Mouse (Mus musculus) myocyte (in vitro differentiated cells): Measurements from ENCODE around the gene Fam81a.

ENCODE experiments used
- POLR2A ChIP-seq: IDR thresholded peaks from one replicate; pipeline ENCODE4 v1.6.1; 2011; ENCODE audit warnings: low read depth, mild to moderate bottlenecking, control low read depth, moderate library complexity; ENCODE audit not compliant: insufficient read length
- REST ChIP-seq: IDR thresholded peaks from one replicate; pipeline ENCODE4 v1.6.1; 2011; ENCODE audit warnings: mild to moderate bottlenecking, control low read depth, moderate library complexity; ENCODE audit not compliant: insufficient read depth, insufficient read length
- SRF ChIP-seq: IDR thresholded peaks from one replicate; pipeline ENCODE4 v1.6.1; 2011; ENCODE audit warnings: low read depth; ENCODE audit not compliant: control insufficient read depth, insufficient read length
- TCF12 ChIP-seq: IDR thresholded peaks from one replicate; pipeline ENCODE4 v1.6.1; 2011; ENCODE audit warnings: mild to moderate bottlenecking, control low read depth; ENCODE audit not compliant: poor library complexity, insufficient read depth, severe bottlenecking

DNA sequence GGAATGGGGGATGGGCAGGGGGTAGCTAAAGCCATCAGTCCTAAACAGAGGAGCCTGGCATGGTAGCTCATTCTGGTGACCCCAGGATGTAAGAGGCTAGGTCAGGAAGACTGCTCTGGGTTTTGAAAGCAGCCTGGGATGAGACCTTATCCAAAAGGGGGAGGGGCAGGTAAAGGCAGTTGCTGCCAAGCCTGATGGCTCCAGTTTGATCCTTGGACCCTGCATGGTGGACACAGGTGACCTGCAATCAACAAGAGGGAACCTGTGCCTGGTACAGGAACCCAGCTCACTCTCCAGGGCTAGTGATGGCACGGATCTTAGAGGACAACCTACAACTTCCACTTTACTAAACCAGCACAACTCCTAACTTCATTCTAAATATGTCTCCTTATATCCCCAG is 7.2 kb downstream of the Fam81a start:
- TF ChIP-seq REST = no peak
- TF ChIP-seq POLR2A = no peak
- no peak for TF ChIP-seq TCF12
- TF ChIP-seq SRF = no peak
